Mouse (Mus musculus) liver, adult (tissue): Measurements from ENCODE around the gene Cdc34.

Experiments
- GATA4 ChIP-seq: IDR thresholded peaks from 2 replicates; pipeline ENCODE4 v1.6.1; 2014; ENCODE audit warnings: mild to moderate bottlenecking, low read length; ENCODE audit not compliant: insufficient replicate concordance

The Cdc34 gene

GRCm38 (mm10) chr10:79681591-79682245, at the start of gene Cdc34:
Cdc34 (plus strand) TSS chr10:79682195.
- peak; percentile 21; the same call in 1 of the 2 replicates for TF ChIP-seq GATA4

GRCm38 (mm10) chr10:79633006-79633777, 48.8 kb upstream of the Cdc34 start:
- no peak for TF ChIP-seq GATA4

- no peak for TF ChIP-seq GATA4
These were observed 45.7 kb upstream of the Cdc34 start for GRCm38 (mm10) chr10:79636287-79636686.

GRCm38 (mm10) chr10:79637128-79638110, 44.6 kb upstream of the Cdc34 start, which contains the start of gene Shc2:
Shc2 (minus strand) TSS chr10:79637918.
- no peak for TF ChIP-seq GATA4

GRCm38 (mm10) chr10:79638486-79639204, 43.4 kb upstream of the Cdc34 start:
- TF ChIP-seq GATA4: no peak

- TF ChIP-seq GATA4: no peak
These were observed 36.3 kb upstream of the Cdc34 start, which contains the start of gene Odf3l2 for GRCm38 (mm10) chr10:79645711-79646110. Odf3l2 (minus strand) TSS chr10:79645738.

- no peak for TF ChIP-seq GATA4
These were observed 32.8 kb upstream of the Cdc34 start for GRCm38 (mm10) chr10:79649070-79649751.

- no peak for TF ChIP-seq GATA4
These were observed 29.2 kb upstream of the Cdc34 start for GRCm38 (mm10) chr10:79652789-79653188.

- TF ChIP-seq GATA4: no peak
These were observed 27.0 kb upstream of the Cdc34 start for GRCm38 (mm10) chr10:79654946-79655395.

- no peak for TF ChIP-seq GATA4
These were observed 23.2 kb upstream of the Cdc34 start for GRCm38 (mm10) chr10:79658829-79659228.

GRCm38 (mm10) chr10:79660298-79660697, 21.7 kb upstream of the Cdc34 start:
- no peak for TF ChIP-seq GATA4

- TF ChIP-seq GATA4: no peak
These were observed 20.1 kb upstream of the Cdc34 start for GRCm38 (mm10) chr10:79661861-79662260.

GRCm38 (mm10) chr10:79664131-79664665, 17.8 kb upstream of the Cdc34 start, which contains the start of gene Madcam1:
Madcam1 (plus strand) TSS chr10:79664559.
- TF ChIP-seq GATA4: no peak
